Mouse (Mus musculus) neural tube, embryonic 11.5 days (tissue): ENCODE measurements at regions not wholly inside any gene's neighbourhood (a gene's known extent, or its start where the extent isn't known, plus 50 kb on each side); places are given as distances from the start of the nearest gene placed in this dataset.

Experiments
- ATAC-seq: fragments of 200-750 bp; cut with Nextera tagmentation; 2 replicates; pipeline ENCODE4 v1.8.0; 2017; ENCODE audit warnings: moderate number of reproducible peaks, mild to moderate bottlenecking, moderate TSS enrichment, moderate library complexity; ENCODE audit not compliant: insufficient read depth, low FRiP score, low TSS enrichment
- DNase-seq: peaks from one replicate; pipeline ENCODE4 v3.0.0-alpha.2; 2015; ENCODE audit warnings: low spot score
- H3K27ac ChIP-seq: fragments of 300-500 bp; sonication (generic); 2 replicates; pipeline ENCODE4 v1.5.1; 2014; ENCODE audit warnings: low read depth, mild to moderate bottlenecking, low read length
- H3K27me3 ChIP-seq: fragments of 300-500 bp; sonication (generic); 2 replicates; pipeline ENCODE4 v1.6.1; 2014; ENCODE audit warnings: mild to moderate bottlenecking, low read length, mixed read lengths; ENCODE audit not compliant: control insufficient read depth, insufficient read depth
- H3K36me3 ChIP-seq: fragments of 300-500 bp; sonication (generic); 2 replicates; pipeline ENCODE4 v1.6.1; 2014; ENCODE audit warnings: mild to moderate bottlenecking, low read length, moderate library complexity, mixed read lengths; ENCODE audit not compliant: control insufficient read depth, insufficient read depth
- H3K4me1 ChIP-seq: fragments of 300-500 bp; sonication (generic); 2 replicates; pipeline ENCODE4 v1.6.1; 2014; ENCODE audit warnings: low read length, mixed read lengths; ENCODE audit not compliant: control insufficient read depth, insufficient read depth
- H3K4me2 ChIP-seq: fragments of 300-500 bp; sonication (generic); 2 replicates; pipeline ENCODE4 v1.6.1; 2014; ENCODE audit warnings: low read depth, mild to moderate bottlenecking, moderate library complexity
- H3K4me3 ChIP-seq: fragments of 300-500 bp; sonication (generic); 2 replicates; pipeline ENCODE4 v1.5.1; 2014; ENCODE audit warnings: low read depth, low read length
- H3K9ac ChIP-seq: fragments of 300-500 bp; sonication (generic); 2 replicates; pipeline ENCODE4 v1.6.1; 2014; ENCODE audit warnings: mild to moderate bottlenecking, low read length
- H3K9me3 ChIP-seq: fragments of 300-500 bp; sonication (generic); 2 replicates; pipeline ENCODE4 v1.6.1; 2016; ENCODE audit warnings: low read length; ENCODE audit not compliant: control insufficient read depth
- WGBS: fragments of 180-500 bp; shearing (Covaris S2); extraction: QIAGEN DNeasy Blood & Tissue Kit; methylation state at CpG from one replicate; pipeline ENCODE4 v1.1.7; 2014; 5-methylcytosine and 5-hydroxymethylcytosine counted together

DNA sequence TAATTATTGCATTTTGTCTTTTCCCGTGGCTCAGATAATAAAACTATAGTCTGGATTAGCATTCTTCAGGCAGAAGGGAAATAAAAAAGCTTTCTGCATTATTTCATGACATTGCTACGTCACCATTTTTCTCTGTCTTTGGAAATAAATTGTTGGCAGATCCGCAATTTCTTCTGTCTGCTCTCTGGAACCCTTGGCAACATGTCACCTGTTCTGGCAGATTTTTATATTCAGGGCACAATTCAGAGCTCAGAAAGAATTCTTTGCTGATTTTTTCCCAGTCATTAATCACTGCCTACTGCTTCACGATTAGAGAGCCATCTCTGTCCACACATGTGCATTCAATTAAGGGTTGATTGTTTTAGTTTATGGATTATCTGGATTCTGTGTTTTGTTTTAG lies 460.5 kb downstream of the Cdh8 start:
- Histone ChIP-seq H3K9ac (no peak overlapping the region), H3K27me3 (no peaks in the 10 kb centered on the region), H3K4me3 (no peak overlapping the region), H3K4me2 (no peak overlapping the region), H3K27ac (no peak overlapping the region), H3K4me1 (no peaks in the 10 kb centered on the region), H3K36me3 (no peaks in the 10 kb centered on the region), H3K9me3 (no peaks in the 10 kb centered on the region)
- ATAC-seq (no peak), DNase-seq (no peak)
- 57% methylated on average over 4 of the region's 4 CpGs for WGBS

DNA sequence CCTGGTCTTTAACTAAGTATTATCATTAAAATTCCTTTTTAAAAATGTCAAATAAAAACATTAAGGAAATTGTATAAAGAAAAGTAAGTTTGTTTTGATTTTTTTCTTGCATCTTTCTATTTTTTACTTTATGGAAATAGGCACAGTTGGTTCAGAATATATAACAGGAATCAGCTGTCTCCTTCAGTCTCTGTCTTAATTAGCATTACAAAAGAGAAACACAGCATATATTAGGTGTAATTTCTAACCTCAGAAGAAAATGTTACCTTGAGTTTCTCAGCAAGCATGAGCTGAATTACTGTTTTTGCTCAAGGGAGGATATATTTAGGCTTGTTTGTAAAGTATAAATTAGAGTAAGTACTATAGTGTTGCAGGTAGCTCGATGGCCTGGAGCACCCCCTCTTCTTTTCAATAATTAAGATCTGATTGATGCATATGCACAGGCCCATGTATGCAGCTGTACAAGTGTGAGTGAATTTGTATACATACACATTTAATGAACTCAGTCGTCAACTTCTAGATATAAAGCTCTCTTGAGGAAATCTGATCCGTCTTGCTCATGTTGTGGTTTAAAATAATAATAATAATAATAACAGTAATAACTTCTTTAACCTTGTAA lies 503.0 kb downstream of the Cdh8 start:
- ATAC-seq (no peak), DNase-seq (no peak)
- no peaks in the 10 kb centered on the region for H3K36me3 ChIP-seq
- no peaks in the 10 kb centered on the region for H3K4me1 ChIP-seq
- no peak overlapping the region for H3K4me3 ChIP-seq
- H3K27me3 ChIP-seq: no peaks in the 10 kb centered on the region
- no peaks in the 10 kb centered on the region for H3K9me3 ChIP-seq
- 73% methylated on average over 3 of the region's 3 CpGs for WGBS
- H3K27ac ChIP-seq: no peak overlapping the region
- H3K9ac ChIP-seq: no peak overlapping the region
- H3K4me2 ChIP-seq: no peak overlapping the region

DNA sequence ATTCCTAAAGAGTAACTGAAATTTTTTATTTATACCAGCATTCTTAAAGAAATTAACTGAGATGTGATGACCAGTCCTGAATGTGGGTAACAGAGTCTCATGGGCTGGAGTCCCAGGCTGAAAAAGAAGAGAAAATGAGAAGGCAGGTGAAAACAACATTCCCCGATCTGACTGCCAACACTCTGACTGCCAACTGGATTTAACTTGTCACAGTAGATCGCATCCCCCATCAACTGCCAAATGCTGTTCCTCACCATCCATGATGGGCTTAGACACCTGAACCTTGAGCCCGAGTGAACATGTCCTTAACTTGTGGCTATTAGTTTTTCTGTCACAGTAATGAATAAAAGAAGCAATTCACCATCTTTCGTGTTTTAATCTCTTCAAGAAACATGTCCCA lies 522.9 kb downstream of the Cdh8 start:
- Histone ChIP-seq H3K9me3 (no peaks in the 10 kb centered on the region), H3K9ac (no peak overlapping the region), H3K36me3 (no peaks in the 10 kb centered on the region), H3K4me2 (no peak overlapping the region), H3K4me3 (no peak overlapping the region), H3K27me3 (no peaks in the 10 kb centered on the region), H3K27ac (no peak overlapping the region), H3K4me1 (no peaks in the 10 kb centered on the region)
- WGBS: 91% methylated on average over 4 of the region's 4 CpGs
- DNase-seq (no peak), ATAC-seq (no peak)

DNA sequence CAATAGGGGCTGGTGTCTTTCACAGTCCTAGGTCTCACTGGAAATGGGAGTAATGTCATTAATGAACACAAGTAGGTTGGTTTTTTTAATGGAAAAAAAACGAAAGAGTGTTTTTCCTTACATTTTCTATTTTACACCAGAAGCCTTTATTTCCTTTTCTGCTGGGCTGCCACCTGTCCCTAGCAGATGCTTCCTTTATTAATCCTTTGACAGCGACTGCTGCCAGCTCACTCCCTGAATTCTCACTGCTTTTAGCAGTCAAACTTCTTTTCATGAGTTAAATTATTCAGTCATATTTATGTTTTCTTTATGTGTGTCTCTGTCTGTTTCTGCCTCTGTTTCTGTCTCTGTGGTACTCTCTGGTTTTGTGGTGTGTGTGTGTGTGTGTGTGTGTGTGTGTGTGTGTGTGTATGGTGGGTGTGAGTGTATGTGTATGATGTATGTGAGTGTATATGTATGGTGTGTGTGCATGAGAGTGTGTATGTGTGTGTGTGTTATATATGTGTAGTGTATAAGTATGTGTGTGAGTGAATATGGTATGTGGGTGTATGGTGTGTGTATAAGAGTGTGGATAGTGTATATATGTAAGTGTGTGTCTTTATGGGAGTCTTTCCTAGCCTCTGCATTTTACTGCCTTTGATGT lies 554.5 kb downstream of the Cdh8 start:
- ATAC-seq (peak; percentile 31; the same call in 1 of the 2 replicates), DNase-seq (no peak)
- H3K4me3 ChIP-seq: no peak overlapping the region
- no peak overlapping the region for H3K27ac ChIP-seq
- no peaks in the 10 kb centered on the region for H3K27me3 ChIP-seq
- no peaks in the 10 kb centered on the region for H3K4me1 ChIP-seq
- H3K9me3 ChIP-seq: no peaks in the 10 kb centered on the region
- H3K4me2 ChIP-seq: no peak overlapping the region
- no peak overlapping the region for H3K9ac ChIP-seq
- WGBS: 84% methylated on average over 2 of the region's 2 CpGs
- H3K36me3 ChIP-seq: no peaks in the 10 kb centered on the region

DNA sequence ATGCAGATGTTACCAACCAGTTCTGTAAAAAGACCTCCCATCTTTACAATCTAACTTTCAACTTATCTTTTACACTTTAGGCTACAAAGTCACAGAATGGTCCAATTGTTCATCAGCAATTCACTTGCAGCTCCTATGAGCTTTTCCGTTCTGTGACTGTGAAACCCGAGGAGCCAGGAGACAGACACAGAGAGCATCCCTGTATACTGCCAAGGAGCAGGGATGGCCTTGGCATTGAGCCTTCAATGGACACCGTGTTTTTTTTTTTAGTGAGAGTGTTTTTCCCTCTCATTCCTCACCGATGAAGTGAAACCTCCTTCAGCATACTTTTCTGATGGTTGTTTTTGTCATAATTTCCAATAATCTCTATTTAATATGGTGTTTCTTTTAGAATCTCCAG lies 555.1 kb downstream of the Cdh8 start:
- no peak overlapping the region for H3K4me3 ChIP-seq
- no peak overlapping the region for H3K9ac ChIP-seq
- no peaks in the 10 kb centered on the region for H3K4me1 ChIP-seq
- H3K9me3 ChIP-seq: no peaks in the 10 kb centered on the region
- H3K36me3 ChIP-seq: no peaks in the 10 kb centered on the region
- H3K27me3 ChIP-seq: no peaks in the 10 kb centered on the region
- no peak overlapping the region for H3K4me2 ChIP-seq
- 70% methylated on average over 4 of the region's 4 CpGs for WGBS
- ATAC-seq (no peak), DNase-seq (no peak)
- H3K27ac ChIP-seq: no peak overlapping the region

DNA sequence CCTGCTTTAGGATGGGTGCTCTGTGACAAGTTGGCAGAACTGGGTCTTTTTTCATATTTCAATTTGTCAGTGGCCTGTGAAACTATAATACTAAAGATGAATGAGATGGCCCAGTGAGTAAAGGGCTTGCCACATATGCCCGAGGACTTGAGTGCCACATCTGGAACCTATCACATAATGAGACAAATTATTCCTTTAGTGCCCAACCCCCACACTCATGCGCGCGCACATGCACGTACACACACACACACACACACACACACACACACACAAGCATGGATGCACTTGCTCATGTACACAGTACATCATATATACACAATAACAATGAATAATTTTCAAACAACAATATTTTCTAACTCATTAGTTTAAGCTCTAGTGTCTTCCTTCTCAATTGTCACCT lies 555.9 kb downstream of the Cdh8 start:
- ATAC-seq: no peak

DNA sequence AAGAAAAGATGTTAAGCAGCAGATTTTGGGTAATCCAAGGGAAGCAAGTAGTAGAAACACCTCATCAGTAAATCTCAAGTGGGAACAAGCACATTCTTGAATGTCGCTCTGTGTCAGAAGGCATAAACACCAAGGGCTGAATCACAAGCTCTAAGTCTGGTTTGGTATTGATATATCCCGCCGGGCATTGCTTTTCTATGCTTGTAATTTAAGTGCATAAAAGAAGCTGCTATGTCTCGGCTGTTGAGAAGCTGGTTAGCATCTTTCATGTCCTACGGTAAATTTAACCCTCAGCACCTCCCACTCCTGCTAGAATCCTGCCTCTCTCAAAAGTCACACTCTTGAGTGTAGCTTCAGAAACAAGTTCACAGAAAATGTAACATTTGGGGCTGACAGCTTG lies 586.8 kb downstream of the Cdh8 start:
- 72% methylated on average over 5 of the region's 5 CpGs for whole genome bisulfite sequencing
- Histone ChIP-seq H3K4me2 (no peak overlapping the region), H3K36me3 (no peaks in the 10 kb centered on the region), H3K9ac (no peak overlapping the region), H3K4me1 (no peaks in the 10 kb centered on the region), H3K9me3 (no peaks in the 10 kb centered on the region), H3K4me3 (no peak overlapping the region), H3K27ac (no peak overlapping the region), H3K27me3 (no peaks in the 10 kb centered on the region)
- no peak for DNase-seq
- ATAC-seq: no peak

More for the DNA sequence above, 555.9 kb downstream of the Cdh8 start:
- H3K9me3 ChIP-seq: no peaks in the 10 kb centered on the region
- no peak overlapping the region for H3K4me2 ChIP-seq
- 72% methylated on average over 5 of the region's 5 CpGs for WGBS
- H3K4me3 ChIP-seq: no peak overlapping the region
- no peaks in the 10 kb centered on the region for H3K27me3 ChIP-seq
- H3K36me3 ChIP-seq: no peaks in the 10 kb centered on the region
- H3K9ac ChIP-seq: no peak overlapping the region
- DNase-seq: no peak
- no peak overlapping the region for H3K27ac ChIP-seq
- no peaks in the 10 kb centered on the region for H3K4me1 ChIP-seq

DNA sequence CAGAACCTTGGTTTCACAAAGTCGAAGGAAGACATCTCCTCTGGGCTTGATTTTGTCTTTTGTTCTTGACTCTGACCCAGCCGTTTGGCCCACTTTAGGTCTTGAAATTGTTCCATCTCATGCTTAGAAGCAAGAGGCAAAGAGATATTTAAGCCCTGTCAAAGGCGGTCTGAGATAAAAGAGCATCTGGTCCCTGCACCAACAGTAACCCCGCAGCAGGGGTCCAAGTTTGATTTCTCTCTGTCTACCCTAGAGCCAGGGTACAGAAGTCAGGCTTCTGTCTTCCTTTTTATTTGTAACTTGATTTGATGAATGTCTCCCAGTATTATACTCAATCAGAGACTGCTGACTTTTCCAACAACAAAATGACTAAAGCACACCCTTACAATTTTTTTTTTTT lies 587.3 kb downstream of the Cdh8 start:
- DNase-seq (no peak), ATAC-seq (no peak)
- H3K9me3 ChIP-seq: no peaks in the 10 kb centered on the region
- H3K27ac ChIP-seq: no peak overlapping the region
- no peaks in the 10 kb centered on the region for H3K36me3 ChIP-seq
- no peaks in the 10 kb centered on the region for H3K27me3 ChIP-seq
- no peaks in the 10 kb centered on the region for H3K4me1 ChIP-seq
- H3K4me3 ChIP-seq: no peak overlapping the region
- no peak overlapping the region for H3K4me2 ChIP-seq
- WGBS: 60% methylated on average over 4 of the region's 4 CpGs
- H3K9ac ChIP-seq: no peak overlapping the region

DNA sequence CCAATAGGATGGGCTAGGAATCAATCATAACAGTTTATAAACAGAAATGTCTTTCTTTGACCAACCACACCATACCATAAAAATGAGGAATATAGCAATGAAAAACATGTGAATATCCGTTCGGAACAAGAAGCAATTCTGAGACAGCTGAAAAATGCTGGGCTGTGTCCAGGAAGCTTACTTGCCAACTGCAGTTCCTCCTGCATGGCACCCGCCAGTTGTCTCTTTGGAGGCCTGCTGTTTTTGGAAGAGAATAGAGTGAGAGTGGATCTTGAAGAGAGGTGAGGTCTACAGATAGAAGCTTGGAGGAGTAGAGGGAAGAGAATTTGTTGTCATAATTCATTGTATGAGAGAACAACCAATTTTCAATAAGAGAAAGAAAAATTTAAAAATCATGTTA lies 604.3 kb downstream of the Cdh8 start:
- Histone ChIP-seq H3K27ac (no peak overlapping the region), H3K36me3 (no peaks in the 10 kb centered on the region), H3K27me3 (no peaks in the 10 kb centered on the region), H3K9me3 (no peaks in the 10 kb centered on the region), H3K4me3 (no peak overlapping the region), H3K4me1 (no peaks in the 10 kb centered on the region), H3K4me2 (no peak overlapping the region), H3K9ac (no peak overlapping the region)
- DNase-seq: no peak
- ATAC-seq: no peak
- 89% methylated on average over 3 of the region's 3 CpGs for WGBS
